Mouse (Mus musculus) natural killer cell, adult 2 months (primary cell): ENCODE results near the gene Gfral.
"Not testable (repeated sequence)": the region's sequence is repeated elsewhere in the genome, so short reads cannot be mapped to it uniquely, and the experiment has no call there.

ENCODE experiments used
- DNase-seq, 2 experiments: peaks; one replicate each; pipeline ENCODE4 v3.0.0; 2022; ENCODE audit warnings: low spot score in 2 of 2

Gfral gene

GRCm38 (mm10) chr9:76124249-76124648, 89.2 kb downstream of the Gfral start:
- DNase-seq: no peak

- DNase-seq: not testable (repeated sequence)
Observed at GRCm38 (mm10) chr9:76122888-76123287, 90.6 kb downstream of the Gfral start.
